Mouse (Mus musculus) bone marrow macrophage, adult 2 months (primary cell): Measurements from ENCODE around the gene Trub1.

Experiments used
- CTCF ChIP-seq: IDR thresholded peaks from 2 replicates; pipeline ENCODE4 v1.5.1; 2012; ENCODE audit warnings: low read depth, mild to moderate bottlenecking, low read length, moderate library complexity
- POLR2A ChIP-seq: IDR thresholded peaks from 2 replicates; pipeline ENCODE4 v1.6.1; 2012; ENCODE audit warnings: mild to moderate bottlenecking, low read depth, low read length, borderline replicate concordance

DNA sequence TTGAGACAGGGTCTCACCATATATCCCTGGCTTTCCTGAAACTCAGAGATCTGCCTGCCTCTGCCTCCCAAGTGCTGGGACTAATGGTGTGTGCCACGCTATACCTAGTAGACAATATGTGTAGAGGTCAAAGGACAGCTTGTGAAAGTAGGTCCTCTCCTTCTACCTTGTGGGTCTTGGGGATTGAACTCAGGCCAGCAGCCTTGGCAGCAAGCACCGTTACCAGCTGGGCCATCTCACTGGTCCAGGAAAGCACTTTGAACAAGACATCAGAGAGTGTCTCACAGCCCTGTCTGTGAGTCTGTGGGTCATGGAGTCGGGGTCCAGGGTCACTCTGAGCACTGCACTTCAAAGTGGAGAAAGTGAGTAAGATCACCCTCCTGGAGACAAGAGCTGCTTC lies 24.1 kb upstream of the Trub1 start:
- TF ChIP-seq CTCF, result no peak
- TF ChIP-seq POLR2A, result no peak
